Mouse (Mus musculus) mammary gland, adult 2 months (tissue): Measurements from ENCODE around the gene Neil1. TPM values are rescaled to one million over a fixed set of nuclear protein-coding genes. Genes with fewer than 3 reads are reported as not detected.

Experiments
- polyA plus RNA-seq: library from polyadenylated mRNA; depleted of rRNA; stranded (reverse); fragments of >200 nt; gene quantifications from 2 replicates; pipeline ENCODE4 v1.2.3, GENCODE M21; 2012; ENCODE audit warnings: low replicate concordance; rRNA removed

Gene Neil1
- 15.6 and 24.1 TPM in 2 replicates for polyA plus RNA-seq

DNA sequence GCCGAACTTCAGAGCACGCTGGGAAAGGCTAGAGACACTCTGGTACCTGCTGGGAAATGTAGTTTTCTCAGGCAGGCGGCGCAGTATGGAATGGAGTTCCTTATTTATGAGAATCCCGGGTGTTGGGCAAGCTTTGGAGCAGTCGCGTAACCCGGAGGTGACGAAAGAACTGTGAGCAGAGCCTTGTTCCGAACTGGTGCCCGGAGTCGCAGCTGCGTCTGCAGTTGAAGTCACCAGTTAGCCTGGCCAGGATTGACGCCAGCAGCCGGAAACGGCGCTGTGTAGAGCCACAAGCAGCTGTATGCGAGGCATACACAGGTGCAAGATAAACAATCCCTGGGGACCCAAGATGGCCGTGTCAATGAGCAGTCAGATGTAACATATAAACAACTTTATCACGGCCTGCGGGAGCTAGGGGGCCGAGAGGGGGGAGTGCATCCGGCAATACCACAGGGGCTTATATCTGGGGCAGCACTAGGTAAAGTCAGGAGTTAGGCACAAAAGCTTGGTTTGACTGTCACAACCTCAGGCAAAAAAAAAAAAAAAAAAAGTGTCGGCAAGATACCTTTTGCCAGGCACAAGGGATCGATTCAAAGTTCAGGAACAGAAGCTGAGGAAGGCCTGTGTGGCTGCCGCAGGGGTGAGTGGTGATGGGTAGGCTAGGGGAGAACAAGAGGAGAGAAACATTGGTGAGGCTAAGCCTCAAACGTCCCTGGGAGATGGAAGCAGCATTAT lies at the start of gene Neil1:
Gene Neil1 (minus strand): TSS at position 162 of the 735 bp plus-strand sequence.

GRCm38 (mm10) chr9:57158013-57158470 lies 9.9 kb upstream of the Neil1 start, which contains the start of gene Commd4:
TSS of gene Commd4 (minus strand) at chr9:57158331.

GRCm38 (mm10) chr9:57130577-57131433 lies 17.3 kb downstream of the Neil1 start, which contains the start of gene Man2c1:
TSS of gene Man2c1 (plus strand) at chr9:57130690.

Other genes starting within 250 kb of the Neil1 start
- 19.6 and 23.7 TPM in 2 replicates for gene Snx33, start 219.9 kb downstream of the Neil1 start, polyA plus RNA-seq
- gene Imp3, start 210.8 kb downstream of the Neil1 start, polyA plus RNA-seq: 165 and 338 TPM in 2 replicates
- gene Snupn, start 197.4 kb downstream of the Neil1 start, polyA plus RNA-seq: 4.1 and 7.5 TPM in 2 replicates
- 31.9 and 44.9 TPM in 2 replicates for gene Ptpn9, start 153.4 kb downstream of the Neil1 start, polyA plus RNA-seq
- gene Sin3a, start 76.3 kb downstream of the Neil1 start, polyA plus RNA-seq: 109 and 117 TPM in 2 replicates
- gene Man2c1, start 17.6 kb downstream of the Neil1 start, polyA plus RNA-seq: 292 and 312 TPM in 2 replicates
- 191 and 223 TPM in 2 replicates for gene Commd4, start 10.0 kb upstream of the Neil1 start, polyA plus RNA-seq
- not detected in 2 replicates for gene Trcg1, start 88.3 kb upstream of the Neil1 start, polyA plus RNA-seq
- 12.7 and 22.7 TPM in 2 replicates for gene 1700017B05Rik, start 114.3 kb upstream of the Neil1 start, polyA plus RNA-seq